Mouse (Mus musculus) kidney, adult 11 months (tissue): ENCODE measurements around the gene Rnasel.

ENCODE experiments used
- DNase-seq: peaks from one replicate; pipeline ENCODE4 v3.0.0; 2022

Rnasel gene

DNA sequence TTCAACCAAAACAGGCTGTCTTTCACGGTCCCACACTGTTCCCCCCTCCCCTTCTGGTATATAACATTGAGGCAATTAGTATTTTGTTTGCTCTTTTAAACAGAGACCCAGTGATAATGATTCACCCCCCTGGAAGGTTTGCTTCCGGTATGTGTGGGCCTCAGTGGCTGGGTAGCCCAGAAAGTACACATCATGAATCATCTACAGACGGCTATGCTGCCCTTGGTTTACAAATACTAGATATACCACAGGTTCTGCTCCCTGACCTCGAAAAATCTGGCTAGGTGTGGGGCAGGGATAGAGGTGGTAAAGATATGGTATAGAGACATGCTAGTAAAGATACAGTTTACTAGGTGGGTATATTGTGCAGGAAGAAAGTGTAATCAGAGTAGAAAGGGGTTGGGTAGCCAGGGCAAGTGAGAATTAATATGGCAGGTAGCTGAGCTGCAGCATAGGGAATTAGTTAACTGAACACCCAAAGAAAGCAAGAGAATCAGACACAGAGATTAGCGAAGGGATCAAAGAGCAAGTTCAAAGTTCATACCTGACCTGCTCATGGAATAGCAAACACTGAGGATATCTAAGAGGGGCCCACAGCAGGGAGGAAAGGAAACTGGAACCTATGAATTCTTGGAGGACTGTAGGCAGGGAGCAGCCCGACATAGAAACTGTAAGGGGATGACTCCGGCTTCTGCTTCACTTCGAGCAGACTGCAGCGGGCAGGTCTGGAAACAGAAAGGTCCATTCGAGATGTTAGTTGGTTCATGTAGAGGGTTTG is 21.0 kb downstream of the Rnasel start:
- no peak for DNase-seq

DNA sequence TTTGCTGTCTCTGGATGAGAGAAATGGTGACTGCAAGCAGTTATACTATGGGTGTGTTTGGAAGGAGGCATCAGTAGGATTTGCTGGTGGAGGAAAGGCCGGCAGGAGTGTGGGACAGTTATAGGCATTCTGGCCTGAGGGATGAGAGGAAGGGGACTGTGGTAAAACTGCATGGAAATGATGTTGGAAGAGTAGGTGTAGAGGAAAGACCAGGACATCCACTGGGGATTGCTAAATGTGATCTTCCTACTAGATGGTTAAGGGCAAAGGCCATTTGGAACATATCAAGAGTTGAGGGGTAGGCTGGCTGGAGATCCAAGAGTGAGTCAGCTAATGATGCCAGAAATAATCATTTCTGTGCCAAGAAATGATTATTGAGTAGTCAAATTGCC is 21.5 kb downstream of the Rnasel start:
- no peak for DNase-seq

DNA sequence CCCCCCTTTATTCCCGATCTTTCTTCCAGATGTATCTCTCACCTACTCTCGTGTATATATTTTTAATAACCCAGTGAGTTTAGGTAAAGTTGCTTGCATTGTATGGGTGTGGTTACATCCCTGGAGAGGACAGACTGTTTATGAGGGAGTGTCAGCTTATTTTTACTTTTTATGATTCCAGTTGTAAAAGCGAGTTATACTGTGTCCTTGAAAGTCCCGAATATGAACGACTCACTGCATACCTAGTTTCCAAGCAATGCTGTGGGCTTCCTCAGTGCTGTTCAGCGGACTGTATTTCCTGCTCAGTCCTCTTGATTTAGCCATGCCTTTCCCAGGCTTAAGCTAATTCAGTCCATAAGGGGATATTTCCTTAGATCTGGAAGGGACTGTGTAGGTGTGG is 25.9 kb downstream of the Rnasel start:
- no peak for DNase-seq

DNA sequence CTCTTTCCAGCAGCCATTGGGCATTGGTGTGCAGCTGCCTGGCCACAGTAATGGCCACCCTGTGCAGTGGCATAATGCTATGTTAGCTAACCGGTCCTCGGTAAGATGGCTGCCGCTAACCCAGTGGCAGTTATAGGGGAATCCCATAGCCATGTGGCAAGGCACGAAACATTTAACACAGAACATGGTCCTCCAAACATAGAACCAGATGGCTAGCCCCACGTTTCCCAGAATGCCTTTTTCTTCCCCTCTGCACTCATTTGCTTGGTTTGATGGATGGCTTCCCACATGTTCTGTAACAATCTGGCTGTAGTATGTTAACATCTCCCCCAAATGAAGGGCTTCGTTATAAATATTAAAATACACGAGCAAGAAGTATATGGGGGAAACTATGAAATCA is 27.0 kb downstream of the Rnasel start:
- DNase-seq: no peak

DNA sequence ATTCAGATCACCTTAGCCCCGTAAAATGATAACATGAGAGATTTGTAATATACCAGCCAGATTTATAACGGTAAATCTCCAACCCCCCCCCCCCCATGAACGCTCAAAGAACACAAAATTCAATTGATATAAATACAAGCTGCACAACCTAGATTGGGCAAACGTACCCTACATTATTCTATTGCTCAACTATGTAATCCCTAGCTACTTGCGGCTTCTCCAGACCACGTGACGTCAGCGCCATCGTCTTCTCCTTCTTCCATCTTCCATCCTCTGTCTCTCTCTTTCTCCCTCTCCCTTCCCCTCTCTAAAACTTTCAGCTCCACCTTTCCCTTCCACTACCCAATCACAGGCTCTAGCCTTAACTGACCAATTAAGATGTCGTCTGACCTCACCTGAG is 29.0 kb downstream of the Rnasel start:
- DNase-seq: no peak

DNA sequence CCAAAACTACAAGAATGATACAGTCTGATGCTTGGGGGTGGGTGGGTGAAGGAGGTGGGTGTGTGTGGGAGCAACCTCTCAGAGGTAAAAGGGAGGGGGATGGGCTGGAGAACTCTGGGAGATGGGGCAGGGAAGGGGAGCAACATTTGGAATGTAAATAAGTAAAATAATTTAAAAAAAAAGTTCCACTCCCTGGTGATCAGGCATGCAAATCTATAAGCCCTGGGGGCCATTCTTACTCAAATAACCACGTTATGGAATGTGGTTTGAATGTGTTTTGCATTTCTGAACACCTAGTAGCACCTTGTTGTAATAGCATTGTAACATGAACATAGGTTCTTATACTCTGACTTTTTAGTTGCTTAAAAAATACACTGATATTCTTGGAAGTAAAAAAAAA is 34.1 kb downstream of the Rnasel start:
- DNase-seq: no peak

DNA sequence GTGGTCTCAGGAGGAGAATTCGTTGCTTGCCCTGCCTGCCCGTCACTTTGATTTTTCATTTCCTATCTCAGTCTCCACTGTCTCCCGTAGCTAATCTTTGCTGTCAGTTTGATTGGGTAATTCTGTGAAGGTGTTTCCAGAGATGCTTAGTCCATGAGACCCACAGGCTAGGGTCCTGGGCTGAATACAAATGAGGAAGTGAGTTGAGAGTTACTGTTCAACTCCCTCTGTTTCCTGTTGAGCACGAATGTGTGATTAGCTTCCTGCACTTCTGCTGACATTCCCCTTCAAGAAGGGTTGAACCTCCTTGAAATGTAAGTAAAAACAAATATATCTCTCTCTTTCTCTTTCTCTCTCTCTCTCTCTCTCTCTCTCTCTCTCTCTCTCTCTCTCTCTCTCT is 36.4 kb downstream of the Rnasel start:
- DNase-seq: no peak

DNA sequence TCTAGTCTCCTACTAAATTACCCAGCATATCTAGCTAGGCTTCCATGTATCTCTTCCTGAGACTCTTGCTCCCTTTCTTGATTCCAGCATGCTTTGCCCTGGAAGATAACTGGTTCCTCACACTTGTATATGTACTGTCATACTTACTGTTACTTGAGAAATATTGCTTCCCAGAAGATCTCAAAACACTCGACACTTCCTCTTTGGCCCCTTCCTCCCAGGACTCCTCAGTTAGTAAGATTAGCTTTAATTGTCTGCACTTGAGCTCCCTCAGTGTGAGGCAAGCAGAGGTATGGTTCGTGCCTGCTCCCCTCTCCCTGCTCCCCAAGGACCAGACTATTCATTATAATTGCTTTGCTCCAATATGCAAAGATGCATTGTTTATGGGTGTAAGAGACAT is 41.5 kb downstream of the Rnasel start:
- no peak for DNase-seq

DNA sequence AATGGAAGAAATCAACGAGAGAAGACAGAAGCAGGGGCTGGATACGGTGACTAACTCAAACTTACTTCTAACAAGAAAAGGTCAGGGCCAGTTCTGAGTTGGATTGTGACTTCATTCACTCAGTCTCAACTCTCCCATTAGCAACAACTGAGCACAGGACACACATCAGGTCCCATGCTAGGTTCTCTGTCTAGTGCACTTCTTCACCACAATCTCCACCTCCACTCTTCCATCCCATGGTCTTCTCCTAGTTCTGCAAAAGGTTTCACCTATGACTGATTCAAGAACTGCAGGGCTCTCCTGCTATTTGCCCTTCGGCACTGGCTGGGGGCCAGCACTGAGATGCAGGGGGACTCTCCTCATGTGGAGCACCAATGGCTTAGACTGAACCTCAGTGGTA is 45.0 kb downstream of the Rnasel start:
- DNase-seq: no peak

DNA sequence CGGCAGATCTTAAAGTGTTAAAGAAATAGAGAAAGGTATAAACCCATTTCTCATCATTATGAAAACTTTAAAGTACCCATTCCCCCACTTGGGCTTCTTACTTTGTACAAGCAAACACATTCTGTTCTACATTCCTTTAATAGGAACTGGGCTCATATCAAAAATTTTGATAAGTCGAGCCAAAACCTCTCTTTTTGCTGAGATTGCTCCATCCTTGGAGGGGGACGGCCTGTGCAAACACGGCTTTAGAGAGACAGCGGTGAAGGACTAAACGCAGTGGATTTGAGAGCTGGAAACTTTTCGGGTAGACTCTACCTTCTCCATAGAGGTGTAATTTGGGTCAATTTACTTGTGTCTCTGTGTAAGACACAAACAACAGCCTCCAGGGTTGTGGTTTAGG is 53.5 kb downstream of the Rnasel start:
- DNase-seq: no peak

DNA sequence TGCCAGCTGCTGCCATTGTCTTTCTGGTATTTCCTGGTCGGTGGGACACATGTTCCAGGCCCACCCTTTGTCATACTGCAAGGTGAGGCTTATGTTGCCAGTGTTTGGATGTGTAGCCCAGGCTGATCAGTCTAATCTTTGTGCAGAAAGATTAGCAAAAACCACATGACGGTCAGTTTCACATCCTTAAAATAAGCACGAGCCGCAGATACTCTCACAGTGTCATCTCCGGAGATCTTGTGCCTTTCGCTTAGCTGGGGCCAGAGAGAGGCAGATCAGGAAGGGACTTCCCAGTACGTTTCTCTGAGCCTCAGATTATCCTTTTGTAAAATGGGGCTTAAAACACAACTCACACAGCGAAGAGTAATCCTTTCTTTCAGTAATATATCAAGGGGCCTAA is 54.3 kb downstream of the Rnasel start:
- no peak for DNase-seq

DNA sequence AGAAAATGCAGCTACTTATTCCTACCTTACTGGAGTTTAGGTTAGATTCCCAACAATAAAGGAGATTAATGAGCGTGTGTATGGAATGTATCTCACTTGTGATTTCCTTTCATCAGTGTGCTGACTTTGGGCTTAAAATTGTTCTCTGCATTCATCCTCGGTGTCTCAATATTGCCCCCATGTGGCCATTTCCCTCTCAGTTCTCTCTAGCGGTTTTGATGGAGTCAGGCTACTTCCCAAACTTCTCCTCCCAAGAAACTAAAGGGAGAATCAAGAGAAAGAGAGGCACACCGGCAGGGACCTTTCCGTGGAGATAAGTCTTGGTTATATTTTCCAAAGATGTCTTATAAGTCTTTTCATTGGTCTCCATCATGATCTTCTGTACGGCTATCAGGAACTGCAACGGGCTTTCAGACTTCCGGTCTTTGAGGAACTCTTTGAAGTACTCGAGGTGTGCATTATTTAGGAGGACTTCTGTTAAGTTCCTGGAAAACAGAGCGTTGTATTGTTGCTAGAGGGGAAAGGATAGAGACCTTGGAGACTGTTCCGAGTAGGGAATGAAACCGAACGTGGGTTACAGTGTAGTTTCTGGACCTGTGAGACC is 58.3 kb downstream of the Rnasel start:
- peak; percentile 30 for DNase-seq
